Mouse (Mus musculus) olfactory bulb, adult 2 months (tissue): ENCODE data around the gene Naa15. TPM values are rescaled to one million over a fixed set of nuclear protein-coding genes. Genes with fewer than 3 reads are reported as not detected.
"Not testable (repeated sequence)": the region's sequence is repeated elsewhere in the genome, so short reads cannot be mapped to it uniquely, and the experiment has no call there.

Experiments used
- H3K27ac ChIP-seq: fragments of 200-500 bp; 2 replicates; pipeline ENCODE4 v1.5.1; 2012; ENCODE audit warnings: low read depth, low read length; ENCODE audit not compliant: insufficient read depth
- H3K4me1 ChIP-seq: fragments of 200-500 bp; 2 replicates; pipeline ENCODE4 v1.6.1; 2012; ENCODE audit warnings: low read length; ENCODE audit not compliant: control insufficient read depth, insufficient read depth
- H3K4me3 ChIP-seq: fragments of 200-500 bp; 2 replicates; pipeline ENCODE4 v1.5.1; 2012; ENCODE audit warnings: mild to moderate bottlenecking, low read depth, low read length, moderate library complexity; ENCODE audit not compliant: insufficient read depth
- CTCF ChIP-seq: fragments of 200-500 bp; IDR thresholded peaks from 2 replicates; pipeline ENCODE4 v1.5.1; 2012; ENCODE audit warnings: low read depth, mild to moderate bottlenecking, low read length, moderate library complexity; ENCODE audit not compliant: insufficient read depth
- POLR2A ChIP-seq: fragments of 200-500 bp; IDR thresholded peaks from 2 replicates; pipeline ENCODE4 v1.6.1; 2012; ENCODE audit warnings: mild to moderate bottlenecking, low read depth, low read length, moderate library complexity; ENCODE audit not compliant: insufficient read depth
- WGBS: fragments of 180-500 bp; shearing (Covaris S2); methylation state at CpG from one replicate; pipeline ENCODE4 v1.1.7; 2018; 5-methylcytosine and 5-hydroxymethylcytosine counted together
- polyA plus RNA-seq: library from polyadenylated mRNA; stranded (reverse); fragments of >200 nt; gene quantifications from 2 replicates; pipeline ENCODE4 v1.2.4, GENCODE M21; 2012; ENCODE audit warnings: low replicate concordance; ENCODE audit not compliant: missing spikeins, insufficient read depth, insufficient read length

Gene Naa15
- polyA plus RNA-seq, 1 experiment: not detected

GRCm38 (mm10) chr3:51399531-51399930, 15.4 kb upstream of the Naa15 start:
- Histone ChIP-seq H3K27ac (no peak overlapping the region), H3K4me3 (no peak overlapping the region), H3K4me1 (peaks cover 6% of the 10 kb centered on the region)
- 72% methylated on average over 4 of the region's 4 CpGs for WGBS
- TF ChIP-seq CTCF (no peak), POLR2A (no peak)

DNA sequence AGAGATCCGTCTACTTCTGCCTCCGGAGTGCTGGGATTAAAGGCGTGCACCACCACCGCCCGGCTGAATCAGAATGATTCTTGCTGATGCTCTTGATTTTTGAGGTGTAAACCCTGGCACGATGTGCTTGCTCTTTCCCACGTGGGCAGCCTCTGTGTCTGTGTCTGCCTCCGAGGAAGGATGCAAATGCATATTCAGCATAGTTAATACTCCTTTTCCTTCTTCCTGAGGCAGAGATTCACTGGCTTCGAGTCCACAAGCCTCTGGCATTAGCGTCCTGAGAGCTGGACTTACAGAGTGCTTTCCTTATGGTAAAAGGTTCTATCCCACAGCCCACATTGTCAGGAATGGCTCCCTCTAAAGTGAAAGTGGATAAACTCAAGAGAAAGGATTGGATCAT, 14.3 kb upstream of the Naa15 start:
- Histone ChIP-seq H3K27ac (no peak overlapping the region), H3K4me3 (no peak overlapping the region), H3K4me1 (peaks cover 6% of the 10 kb centered on the region)
- TF ChIP-seq CTCF: no peak
- TF ChIP-seq POLR2A: no peak
- WGBS: 69% methylated on average over 10 of the region's 10 CpGs

- 62% methylated on average over 4 of the region's 4 CpGs for WGBS
- H3K4me1 ChIP-seq, H3K4me3 ChIP-seq: not testable (repeated sequence)
Observed at GRCm38 (mm10) chr3:51402054-51402453, 12.9 kb upstream of the Naa15 start.

GRCm38 (mm10) chr3:51402628-51403027, 12.3 kb upstream of the Naa15 start:
- WGBS: 91% methylated on average over 12 of the region's 12 CpGs
- no peak for TF ChIP-seq CTCF
- no peak for TF ChIP-seq POLR2A
- Histone ChIP-seq H3K4me1 (no peaks in the 10 kb centered on the region), H3K27ac (no peak overlapping the region), H3K4me3 (no peak overlapping the region)

More at GRCm38 (mm10) chr3:51402054-51402453, 12.9 kb upstream of the Naa15 start:
- H3K27ac ChIP-seq: not testable (repeated sequence)

- Histone ChIP-seq H3K27ac (peak overlapping the region; percentile 77), H3K4me3 (peak overlapping the region; percentile 64), H3K4me1 (peaks cover 3% of the 10 kb centered on the region; the same call in 1 of the 2 replicates)
- TF ChIP-seq CTCF (no peak), POLR2A (no peak)
- 15% methylated on average over 20 of the region's 20 CpGs for WGBS
Observed at GRCm38 (mm10) chr3:51407870-51408560, 6.9 kb upstream of the Naa15 start.

DNA sequence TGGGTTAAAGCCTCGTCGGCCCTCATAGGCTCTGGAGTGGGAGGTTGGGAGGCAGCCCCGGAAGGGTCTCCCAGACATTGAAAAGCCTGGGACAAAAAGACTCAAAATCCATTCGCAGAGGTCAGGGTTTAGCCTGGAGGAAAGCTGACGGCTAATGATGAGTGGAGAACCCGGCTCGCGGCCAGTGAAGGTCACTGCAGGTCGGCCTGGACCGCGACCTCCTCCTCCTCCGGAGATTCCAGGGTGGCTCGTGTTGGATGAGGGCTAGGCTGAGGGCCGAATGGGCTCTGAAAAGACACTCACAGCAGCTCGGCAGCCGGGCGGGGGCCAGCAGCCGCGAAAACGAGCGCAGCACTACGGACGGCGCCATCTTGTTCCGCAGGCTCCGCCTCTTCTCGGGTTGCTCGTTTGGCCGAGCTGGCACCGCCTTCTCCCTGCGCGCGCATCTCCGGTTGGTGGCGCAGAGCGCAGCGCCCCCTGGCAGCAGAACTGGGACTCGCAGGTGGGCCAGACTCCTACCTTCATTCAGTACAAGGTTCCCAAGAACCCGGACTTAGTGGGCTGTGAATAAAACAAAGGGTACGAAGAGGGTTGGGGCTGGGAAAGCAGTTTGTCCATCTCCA, 6.3 kb upstream of the Naa15 start, which contains the start of gene Ndufc1:
Gene Ndufc1 (minus strand): TSS at position 428 of the 623 bp plus-strand sequence.
- TF ChIP-seq CTCF (peak; percentile 90), POLR2A (peak; percentile 94)
- peaks cover 3% of the 10 kb centered on the region; the same call in 1 of the 2 replicates for H3K4me1 ChIP-seq
- peak within 1 kb of the TSS; percentile 64 for H3K4me3 ChIP-seq
- peak within 1 kb of the TSS; percentile 77 for H3K27ac ChIP-seq
- WGBS: under 1% methylated on average over 40 of the region's 40 CpGs

DNA sequence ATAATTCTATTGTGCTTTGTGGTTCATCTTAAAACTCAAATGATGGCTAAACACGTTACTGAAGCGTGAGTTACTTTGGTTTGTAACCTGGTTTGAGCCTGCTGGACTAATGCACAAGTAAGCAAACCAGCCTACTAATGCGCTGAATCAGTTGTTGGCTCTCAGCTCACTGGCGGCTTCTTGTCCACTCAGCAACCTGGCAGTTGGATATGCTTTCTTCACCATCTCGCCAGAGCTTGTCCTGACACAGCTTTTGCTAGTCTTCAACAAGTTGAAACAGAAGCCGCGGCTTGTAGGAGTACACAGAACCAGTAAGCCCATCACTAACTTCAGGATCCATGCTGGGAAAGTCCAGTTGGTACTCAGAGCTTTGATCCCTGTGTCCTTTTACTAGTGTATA, 2.5 kb upstream of the Naa15 start:
- 92% methylated on average over 7 of the region's 7 CpGs for WGBS
- TF ChIP-seq POLR2A (no peak), CTCF (no peak)
- no peak overlapping the region for H3K4me3 ChIP-seq

GRCm38 (mm10) chr3:51413276-51413675, 1.7 kb upstream of the Naa15 start:
- TF ChIP-seq CTCF: no peak
- no peak for TF ChIP-seq POLR2A
- Histone ChIP-seq H3K4me1 (no peaks in the 10 kb centered on the region), H3K27ac (no peak overlapping the region), H3K4me3 (no peak overlapping the region)
- 97% methylated on average over 1 of the region's 1 CpGs for WGBS

More for the DNA sequence above, 2.5 kb upstream of the Naa15 start:
- H3K4me1 ChIP-seq: peaks cover 3% of the 10 kb centered on the region; the same call in 1 of the 2 replicates
- H3K27ac ChIP-seq: no peak overlapping the region

- no peak for TF ChIP-seq CTCF
- no peak for TF ChIP-seq POLR2A
- no peaks in the 10 kb centered on the region for H3K4me1 ChIP-seq
- peak overlapping the region; percentile 60 for H3K27ac ChIP-seq
- H3K4me3 ChIP-seq: peak overlapping the region; percentile 96
- under 1% methylated on average over 28 of the region's 30 CpGs for WGBS
Observed at GRCm38 (mm10) chr3:51416073-51416363, 1.1 kb downstream of the Naa15 start.
